Mouse (Mus musculus): Measurements from ENCODE around the gene Ptpn14. TPM values are rescaled to one million over a fixed set of nuclear protein-coding genes. Genes with fewer than 3 reads are reported as not detected.

The Ptpn14 gene
- polyA plus RNA-seq, 1 experiment from 2014 or later, result 0.03 TPM

DNA sequence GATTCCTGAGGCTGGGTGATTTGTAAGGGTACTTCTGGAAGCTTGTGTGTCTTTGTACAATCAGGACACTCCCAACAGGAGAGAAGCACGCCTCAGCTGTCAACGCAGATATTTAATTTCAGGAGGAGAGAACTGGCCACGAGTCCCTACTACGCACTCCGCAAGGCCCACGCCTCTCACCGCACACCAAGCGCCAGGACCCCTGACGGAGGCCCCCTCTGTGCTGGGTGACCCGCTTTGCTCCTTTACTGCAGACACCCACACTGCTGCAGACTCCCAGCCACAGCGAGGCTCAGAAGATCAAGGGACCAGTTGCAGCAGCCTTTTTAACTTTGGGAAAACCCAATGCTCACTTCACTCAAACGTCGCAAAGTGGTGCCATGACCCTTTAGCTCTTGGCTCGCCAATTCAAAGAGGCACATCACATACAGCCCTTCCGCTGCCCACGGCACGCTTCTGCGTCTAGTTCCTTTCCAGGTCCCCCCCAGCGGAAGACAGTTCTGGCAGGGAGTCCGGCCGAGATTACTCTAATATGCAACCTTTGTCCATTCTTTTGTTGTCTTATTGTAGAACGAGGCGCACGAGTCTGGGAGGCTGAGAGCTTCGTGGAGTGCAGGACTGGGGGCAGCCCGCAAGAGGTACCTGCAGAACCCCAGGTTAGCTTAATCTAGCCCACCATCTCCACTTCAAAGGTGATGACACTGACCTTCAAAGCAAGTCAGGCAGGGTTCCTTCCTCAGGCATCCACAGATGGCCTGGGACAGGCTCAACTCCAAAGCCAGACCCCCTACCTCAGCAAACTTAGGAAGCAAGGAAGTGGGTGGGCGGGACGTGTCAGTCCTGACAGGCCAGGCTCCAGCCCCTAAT lies 192.9 kb downstream of the Ptpn14 start:
- peak overlapping the region; percentile 52 for H3K4me3 ChIP-seq (ENCODE audit: inconsistent target)
- peaks cover 48% of the 10 kb centered on the region for H3K79me2 ChIP-seq (ENCODE audit: inconsistent target)
- no peaks in the 10 kb centered on the region for H3K36me3 ChIP-seq (ENCODE audit: inconsistent target)
- H3K27ac ChIP-seq, result no peak overlapping the region
- 83% methylated on average over 28 of the region's 28 CpGs for WGBS (ENCODE audit: missing documents)

- Histone ChIP-seq H3K4me3 (ENCODE audit: inconsistent target) (peak overlapping the region; percentile 52), H3K79me2 (ENCODE audit: inconsistent target) (peaks cover 42% of the 10 kb centered on the region), H3K36me3 (ENCODE audit: inconsistent target) (no peaks in the 10 kb centered on the region), H3K27ac (no peak overlapping the region)
- 10% methylated on average over 4 of the region's 4 CpGs for WGBS (ENCODE audit: missing documents)
Measured at GRCm38 (mm10) chr1:189921568-189921817, 193.4 kb downstream of the Ptpn14 start.

- H3K79me2 ChIP-seq (ENCODE audit: inconsistent target), result peaks cover 37% of the 10 kb centered on the region
- H3K27ac ChIP-seq, result no peak within 1 kb of the TSS
- H3K36me3 ChIP-seq (ENCODE audit: inconsistent target), result no peaks in the 10 kb centered on the region
- WGBS (ENCODE audit: missing documents), result 1% methylated on average over 56 of the region's 90 CpGs
- H3K4me3 ChIP-seq (ENCODE audit: inconsistent target), result peak within 1 kb of the TSS; percentile 52
Measured at GRCm38 (mm10) chr1:189921818-189922592, 193.9 kb downstream of the Ptpn14 start, which contains the start of gene Smyd2. Smyd2 (minus strand) TSS chr1:189922363.

- H3K4me3 ChIP-seq (ENCODE audit: inconsistent target), result peak overlapping the region; percentile 30; the same call in 1 of the 2 replicates
- H3K79me2 ChIP-seq (ENCODE audit: inconsistent target), result peaks cover 30% of the 10 kb centered on the region
- H3K36me3 ChIP-seq (ENCODE audit: inconsistent target), result no peaks in the 10 kb centered on the region
- WGBS (ENCODE audit: missing documents), result 36% methylated on average over 9 of the region's 9 CpGs
- no peak overlapping the region for H3K27ac ChIP-seq
Measured at GRCm38 (mm10) chr1:189922721-189923120, 194.7 kb downstream of the Ptpn14 start.

GRCm38 (mm10) chr1:189923157-189923556 lies 195.1 kb downstream of the Ptpn14 start:
- H3K36me3 ChIP-seq (ENCODE audit: inconsistent target), result no peaks in the 10 kb centered on the region
- WGBS (ENCODE audit: missing documents), result 96% methylated on average over 4 of the region's 4 CpGs
- no peak overlapping the region for H3K27ac ChIP-seq
- H3K4me3 ChIP-seq (ENCODE audit: inconsistent target), result no peak overlapping the region
- H3K79me2 ChIP-seq (ENCODE audit: inconsistent target), result peaks cover 30% of the 10 kb centered on the region

GRCm38 (mm10) chr1:189923871-189924568 lies 196.0 kb downstream of the Ptpn14 start:
- no peaks in the 10 kb centered on the region for H3K36me3 ChIP-seq (ENCODE audit: inconsistent target)
- WGBS (ENCODE audit: missing documents), result 96% methylated on average over 20 of the region's 22 CpGs
- no peak overlapping the region for H3K27ac ChIP-seq
- H3K4me3 ChIP-seq (ENCODE audit: inconsistent target), result no peak overlapping the region
- H3K79me2 ChIP-seq (ENCODE audit: inconsistent target), result peaks cover 25% of the 10 kb centered on the region

DNA sequence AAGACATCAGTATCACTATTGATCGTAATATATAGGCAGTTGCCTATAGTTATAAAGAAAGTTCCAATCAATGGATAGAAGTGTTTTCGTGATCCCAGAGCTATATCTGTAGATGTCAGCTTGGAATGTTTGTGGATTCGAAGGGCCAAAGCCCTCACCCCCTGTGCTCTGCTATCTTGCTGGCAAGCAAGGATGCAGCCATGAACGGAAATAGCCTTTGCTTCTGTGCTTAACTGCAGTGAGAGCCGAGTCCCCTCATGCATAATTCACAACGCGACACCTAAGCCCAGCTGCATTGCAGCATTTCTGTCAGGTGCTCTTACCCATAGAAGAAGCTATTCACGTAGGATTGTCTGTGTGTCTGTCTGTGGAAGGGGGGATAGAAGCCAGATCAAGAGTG lies 198.2 kb downstream of the Ptpn14 start:
- no peaks in the 10 kb centered on the region for H3K36me3 ChIP-seq (ENCODE audit: inconsistent target)
- 85% methylated on average over 8 of the region's 8 CpGs for WGBS (ENCODE audit: missing documents)
- H3K79me2 ChIP-seq (ENCODE audit: inconsistent target), result peaks cover 4% of the 10 kb centered on the region
- no peak overlapping the region for H3K4me3 ChIP-seq (ENCODE audit: inconsistent target)
- no peak overlapping the region for H3K27ac ChIP-seq

Other genes with a start within 250 kb of the Ptpn14 start
- gene Cenpf, start 40.2 kb upstream of the Ptpn14 start, polyA plus RNA-seq (2018), result 0.07 to 3.1 TPM (median 2.2 TPM) in 3 replicates
- 21.3 to 39.6 TPM (median 26.2 TPM) in 3 replicates for gene Smyd2, start 194.1 kb downstream of the Ptpn14 start, polyA plus RNA-seq (2018)